Mouse (Mus musculus): ENCODE measurements around the gene Cyp2t4.

Cyp2t4 gene

DNA sequence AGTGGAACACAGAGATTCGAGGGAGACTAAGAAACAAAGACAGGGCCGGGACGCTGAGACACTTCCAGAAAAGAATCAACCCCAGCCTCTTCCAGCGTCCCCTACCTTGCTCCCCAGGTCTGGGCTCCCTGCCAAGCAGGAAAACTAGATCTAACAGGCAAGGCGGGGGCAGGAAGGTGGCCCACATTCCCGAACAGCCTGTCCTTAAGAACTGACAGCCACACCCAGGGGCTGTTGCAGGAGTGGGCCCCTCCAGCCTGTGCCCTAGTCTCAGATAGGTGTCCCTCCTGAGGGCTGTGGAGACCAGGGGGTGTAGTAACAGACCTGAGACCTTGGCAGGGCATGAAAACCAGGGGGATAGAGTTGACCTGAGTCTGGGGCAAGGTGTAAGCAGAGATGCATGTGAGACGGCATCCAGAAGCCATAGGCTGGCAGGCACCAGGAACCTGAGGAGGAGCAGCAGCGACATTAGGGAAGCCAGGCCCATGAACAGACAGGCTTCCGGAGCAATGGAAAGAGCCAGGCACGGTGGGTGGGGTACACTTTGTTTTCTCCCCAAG lies at the start of gene Cyp2t4:
TSS of gene Cyp2t4 (plus strand) at position 510 of the 560 bp plus-strand sequence.
- peak in 1 of 2 experiments; percentile 58 for DNase-seq

DNA sequence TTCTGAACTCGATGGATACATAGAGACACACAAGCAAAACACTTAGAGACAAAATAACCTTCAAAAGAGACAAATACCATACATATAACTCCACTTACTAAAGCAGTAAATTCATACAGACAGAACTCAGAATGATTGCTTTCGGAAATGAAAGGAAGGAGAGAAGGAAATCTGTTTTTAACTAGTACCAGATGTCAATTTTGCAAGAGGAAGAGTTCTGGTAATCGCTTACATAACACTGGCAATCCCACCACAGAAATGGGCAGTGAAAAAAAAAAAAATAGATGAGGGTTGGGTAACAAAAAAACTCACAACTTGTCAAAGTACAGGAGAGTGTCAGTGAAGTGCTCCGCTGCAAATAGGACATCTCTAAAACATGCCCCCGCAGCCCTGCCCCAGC lies 48.6 kb upstream of the Cyp2t4 start:
- DNase-seq: no peak

DNA sequence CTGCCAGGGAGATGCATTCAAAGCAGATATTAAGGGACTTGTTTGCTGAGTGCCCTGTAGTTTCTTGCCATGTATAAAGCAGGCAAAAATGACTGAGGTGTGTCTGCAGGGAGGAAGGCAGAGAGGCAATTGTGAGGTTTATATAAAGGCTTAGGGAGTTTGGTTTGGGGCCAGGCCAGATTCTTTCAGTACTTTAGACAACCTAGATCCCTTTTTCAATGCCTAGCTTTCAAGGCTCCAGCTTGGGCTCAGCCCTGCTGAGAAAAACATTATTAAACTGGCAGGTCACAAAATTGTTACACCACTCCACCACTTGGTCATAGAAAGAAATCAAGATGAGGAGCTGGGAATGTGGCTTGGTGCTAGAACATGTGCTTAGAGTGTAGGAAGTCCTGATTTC lies 43.2 kb upstream of the Cyp2t4 start:
- DNase-seq: no peak

DNA sequence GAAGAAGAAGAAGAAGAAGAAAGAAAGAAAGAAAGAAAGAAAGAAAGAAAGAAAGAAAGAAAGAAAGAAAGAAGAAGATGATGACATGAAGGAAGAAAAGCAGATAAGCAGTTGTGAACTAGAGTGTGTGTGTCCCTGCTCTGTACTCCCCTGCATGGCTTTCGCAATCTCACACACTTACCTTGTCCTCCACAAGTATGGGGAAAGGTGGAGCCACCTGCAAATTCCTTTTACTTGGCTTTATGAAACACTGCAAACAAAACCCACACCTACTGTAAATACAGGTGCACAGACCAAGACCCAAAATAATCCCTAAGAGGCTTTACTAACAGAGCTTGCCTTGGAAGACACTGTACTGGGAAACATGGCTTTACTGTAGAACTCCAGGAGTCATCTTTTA lies 42.5 kb upstream of the Cyp2t4 start:
- DNase-seq: no peak

DNA sequence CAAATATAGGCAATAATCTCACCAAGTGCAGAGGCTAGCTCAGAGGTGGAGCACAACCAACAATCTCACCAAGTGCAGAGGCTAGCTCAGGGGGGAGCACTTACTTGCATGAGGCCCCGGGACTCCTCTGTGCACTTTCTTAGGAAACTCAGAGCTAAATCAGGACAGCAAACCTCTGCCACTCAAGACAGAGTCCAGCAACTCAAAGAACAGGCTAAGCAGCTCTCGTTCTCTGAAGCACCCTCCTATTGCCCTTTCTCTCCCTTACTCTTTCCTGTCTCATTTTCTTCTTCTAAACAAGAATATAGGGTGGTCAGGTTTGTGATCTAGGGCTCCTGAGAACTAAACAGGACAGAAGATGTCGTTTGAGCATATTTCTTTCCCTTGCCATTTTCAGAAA lies 41.5 kb upstream of the Cyp2t4 start:
- no peak for DNase-seq

DNA sequence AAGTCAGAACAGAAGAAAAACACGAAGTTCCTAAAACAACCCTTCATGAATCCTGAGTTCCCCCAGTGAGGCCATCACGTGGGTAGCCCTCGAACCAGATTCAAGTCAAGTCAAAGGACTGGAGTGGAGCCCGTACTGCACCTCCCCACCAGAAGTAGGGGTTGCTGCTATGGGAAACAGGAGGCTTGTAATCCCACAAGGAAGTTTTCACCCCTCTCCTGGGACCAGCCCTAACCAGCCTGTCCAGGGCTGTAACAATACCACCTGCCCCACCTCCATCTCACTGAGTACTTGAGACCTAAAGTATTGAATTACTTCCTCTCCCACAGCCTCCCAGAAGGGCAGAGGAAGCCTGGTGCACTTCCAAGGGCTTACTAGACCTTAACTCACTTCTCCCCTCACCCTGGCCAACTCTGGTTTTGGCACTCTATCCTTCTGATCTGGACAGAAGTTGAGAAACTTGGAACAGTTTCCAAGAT lies 35.4 kb upstream of the Cyp2t4 start:
- no peak for DNase-seq

DNA sequence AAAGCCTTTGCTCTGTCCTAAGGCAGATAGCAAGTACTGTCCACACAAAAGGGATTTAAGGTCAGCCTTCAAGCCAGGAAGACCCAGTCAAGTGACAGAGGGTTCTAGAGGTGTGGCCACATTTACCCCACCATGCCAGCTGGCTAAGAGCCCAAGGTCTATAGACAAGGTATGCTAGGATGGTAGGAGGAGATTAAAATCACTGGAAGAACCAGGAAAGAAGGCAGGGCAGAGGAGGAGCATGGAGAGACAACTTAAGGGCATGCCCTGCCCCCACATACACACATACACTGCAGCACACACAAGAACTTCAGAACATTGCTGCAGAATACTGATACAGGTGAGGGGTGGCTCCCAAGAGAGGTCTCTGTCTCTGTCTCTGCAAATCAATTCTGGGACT lies 33.8 kb upstream of the Cyp2t4 start, which contains the start of gene Cyp2f2:
TSS of gene Cyp2f2 (plus strand) at position 234 of the 400 bp plus-strand sequence.
- no peak for DNase-seq

DNA sequence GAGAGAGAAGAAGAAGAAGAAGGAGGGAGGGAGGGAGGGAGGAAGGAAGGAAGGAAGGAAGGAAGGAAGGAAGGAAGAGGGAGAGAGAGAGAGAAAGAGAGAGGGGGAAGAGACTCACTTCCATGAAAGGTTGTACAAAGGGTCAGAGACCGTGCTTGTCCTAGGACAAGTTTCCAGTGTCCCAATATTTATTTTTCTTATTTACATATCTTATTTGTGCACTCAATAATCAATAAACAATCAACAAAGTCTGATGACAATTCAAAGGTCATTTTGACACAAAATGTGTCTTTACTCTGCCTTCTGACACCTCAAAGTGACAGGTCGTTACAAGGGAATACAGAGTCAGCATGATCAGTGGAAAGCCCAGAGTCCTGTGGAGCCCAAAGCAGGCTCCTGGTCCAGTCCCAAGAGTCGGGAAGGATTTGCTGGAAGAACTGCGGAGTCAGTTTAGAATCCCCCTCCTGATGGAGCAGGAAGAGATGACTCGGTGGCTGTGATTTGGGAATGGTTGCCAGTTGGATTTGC lies 29.1 kb upstream of the Cyp2t4 start:
- DNase-seq: no peak

DNA sequence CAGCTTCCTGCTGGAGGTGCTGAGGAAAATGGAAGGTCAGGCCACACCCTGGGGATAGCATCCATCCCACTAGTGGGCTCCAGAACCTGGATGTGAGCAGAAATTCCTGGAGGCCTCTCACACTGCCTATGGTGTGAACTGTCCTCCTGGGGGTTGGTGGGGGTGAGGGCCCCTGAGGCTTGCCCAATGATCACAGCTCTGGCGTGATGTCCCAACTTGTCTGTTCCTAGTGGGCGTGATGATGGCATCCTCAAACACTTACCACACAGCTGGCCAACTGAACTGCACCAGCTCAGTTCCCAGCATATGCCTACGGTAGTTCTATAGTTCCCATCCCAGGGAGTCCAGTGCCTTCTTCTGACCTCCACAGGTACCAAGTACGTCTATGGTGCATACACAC lies 28.5 kb upstream of the Cyp2t4 start:
- no peak for DNase-seq

DNA sequence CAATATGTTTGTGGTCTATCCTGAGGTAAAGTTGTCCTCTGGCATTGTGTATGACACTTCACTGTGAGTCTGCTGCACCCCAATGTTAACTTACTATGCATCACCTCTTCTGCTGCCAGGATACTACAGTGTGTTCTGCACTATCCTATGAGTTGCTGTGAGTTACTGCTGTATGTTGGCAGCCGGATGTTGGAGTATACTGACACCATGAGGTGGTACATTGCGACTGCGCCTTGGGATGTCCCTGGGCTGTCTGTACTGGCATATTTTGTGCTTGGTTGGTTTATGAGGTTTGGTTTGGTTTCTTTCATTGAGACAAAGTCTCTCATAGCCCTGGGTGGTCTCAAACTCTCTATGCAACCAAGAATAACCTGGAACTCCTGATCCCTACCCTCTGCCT lies 25.4 kb upstream of the Cyp2t4 start:
- peak; percentile 8 to 27 for DNase-seq

DNA sequence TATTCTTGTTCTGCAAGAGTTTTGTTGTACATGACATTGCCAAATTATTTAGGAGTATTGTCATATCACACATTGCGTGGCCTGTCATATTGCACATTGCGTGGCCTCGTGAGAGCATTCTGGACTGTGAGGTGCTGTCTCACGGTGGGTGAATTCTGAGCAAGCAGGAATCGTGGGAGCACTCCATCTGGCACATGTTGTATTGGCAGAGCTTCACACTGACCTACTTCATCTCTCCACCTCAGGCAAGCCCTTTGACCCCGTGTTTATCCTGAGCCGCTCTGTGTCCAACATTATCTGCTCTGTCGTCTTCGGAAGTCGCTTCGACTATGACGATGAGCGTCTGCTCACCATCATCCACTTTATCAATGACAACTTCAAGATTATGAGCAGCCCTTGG lies 24.6 kb upstream of the Cyp2t4 start:
- DNase-seq: no peak

DNA sequence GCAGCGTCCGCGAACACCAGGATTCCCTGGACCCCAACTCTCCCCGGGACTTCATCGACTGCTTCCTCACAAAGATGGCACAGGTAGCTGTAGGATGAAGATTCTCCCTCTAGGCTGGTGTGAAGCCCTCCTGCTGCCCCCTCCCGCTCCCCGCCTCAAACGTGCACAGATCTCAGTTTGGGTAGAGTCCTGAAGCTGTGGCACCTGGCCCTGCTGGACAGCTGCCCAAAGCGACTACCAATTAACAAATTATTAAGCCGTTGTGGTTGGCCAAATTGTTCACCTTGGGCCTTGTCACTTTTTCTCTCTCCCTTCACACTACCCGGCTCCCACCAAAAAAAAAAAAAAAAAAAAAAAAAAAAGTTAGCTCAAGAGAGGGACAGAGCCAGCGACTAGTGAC lies 23.7 kb upstream of the Cyp2t4 start:
- DNase-seq: no peak

DNA sequence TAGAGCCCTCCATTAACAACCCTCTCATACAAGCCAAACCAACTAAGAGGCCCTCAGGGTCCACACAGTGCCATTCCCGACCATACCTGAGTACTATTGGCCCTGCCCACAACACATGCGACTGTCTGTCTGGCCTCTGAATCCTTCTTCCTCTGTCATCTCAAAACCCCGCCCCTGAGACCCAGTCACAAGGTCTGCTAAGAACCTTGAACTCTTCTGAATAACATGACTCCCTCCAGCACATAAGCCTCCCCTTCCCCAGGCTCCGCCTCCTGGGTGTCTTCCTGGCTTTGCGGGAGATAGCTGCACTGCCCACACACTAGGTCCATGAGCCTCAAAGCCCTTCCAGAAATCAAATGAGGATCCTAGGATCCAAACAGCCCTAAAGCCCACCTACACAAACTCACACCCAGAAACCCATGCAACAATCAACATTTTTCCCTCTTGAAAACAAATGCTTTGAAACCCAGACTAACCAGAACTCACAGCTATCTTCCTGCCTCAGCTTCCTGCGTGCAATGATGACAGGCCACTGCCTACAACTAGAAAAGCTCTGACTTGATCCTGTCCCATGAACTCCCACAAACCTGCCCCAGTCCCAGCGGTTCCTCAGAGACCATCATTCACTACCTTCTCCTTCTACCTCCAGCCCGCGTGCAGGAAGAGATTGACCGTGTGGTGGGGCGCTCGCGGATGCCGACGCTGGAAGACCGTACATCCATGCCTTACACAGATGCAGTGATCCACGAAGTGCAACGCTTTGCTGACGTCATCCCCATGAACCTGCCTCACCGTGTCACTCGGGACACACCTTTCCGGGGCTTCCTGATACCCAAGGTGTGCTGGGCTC lies 22.8 kb upstream of the Cyp2t4 start:
- no peak for DNase-seq

DNA sequence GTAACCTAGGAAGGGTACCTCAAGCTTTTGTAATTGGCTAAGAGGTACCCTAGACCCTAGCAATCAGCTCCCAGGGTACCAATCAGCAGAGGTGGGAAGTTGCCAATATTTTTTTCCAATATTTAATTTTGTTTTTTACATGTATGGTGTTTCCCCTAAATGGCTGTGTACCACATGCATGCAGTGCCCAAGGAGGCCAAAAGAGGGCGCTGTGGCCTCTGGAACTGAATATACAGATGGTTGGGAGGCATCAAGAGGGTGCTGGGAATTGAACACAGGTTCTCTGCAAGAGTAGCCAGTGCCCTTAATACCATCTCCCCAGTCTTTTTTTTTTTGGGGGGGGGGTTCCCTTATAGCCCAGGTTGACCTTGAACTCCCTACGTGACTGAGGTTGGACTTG lies 22.1 kb upstream of the Cyp2t4 start:
- DNase-seq: peak in 1 of 2 experiments; percentile 7

DNA sequence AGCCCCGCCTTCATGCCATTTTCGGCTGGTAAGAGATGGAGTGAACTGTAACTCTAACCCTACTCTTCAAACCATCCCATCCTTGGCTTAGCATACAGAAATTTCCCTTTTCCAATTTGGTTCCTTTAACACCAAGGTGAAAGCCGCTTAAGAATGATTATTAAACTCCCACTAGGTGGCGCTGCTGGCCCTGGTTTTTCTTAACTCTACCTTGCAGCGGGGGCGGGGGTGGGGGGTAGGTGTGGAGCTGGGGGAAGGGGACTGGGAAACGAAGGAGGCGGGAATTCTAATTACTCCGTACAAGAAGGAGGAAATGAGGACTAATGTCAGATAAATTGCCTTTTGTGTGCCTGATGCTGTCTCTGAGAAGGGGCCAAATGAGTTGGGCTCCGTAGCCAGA lies 20.9 kb upstream of the Cyp2t4 start:
- DNase-seq: peak; percentile 66 to 84

DNA sequence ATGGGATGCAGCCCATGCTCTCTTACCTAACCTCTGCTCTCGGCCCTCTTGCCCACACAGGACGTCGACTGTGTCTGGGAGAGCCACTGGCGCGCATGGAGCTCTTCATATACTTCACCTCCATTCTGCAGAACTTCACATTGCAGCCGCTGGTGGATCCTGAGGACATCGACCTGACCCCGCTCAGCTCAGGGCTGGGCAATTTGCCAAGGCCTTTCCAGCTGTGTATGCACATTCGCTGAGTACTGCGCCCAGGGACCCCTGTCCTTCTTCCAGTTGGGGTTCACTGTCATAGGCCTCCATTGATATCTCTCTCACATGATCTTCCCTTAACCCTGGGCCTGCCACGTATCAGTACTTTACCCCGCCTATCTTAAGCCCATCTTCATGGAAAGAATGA lies 20.4 kb upstream of the Cyp2t4 start:
- DNase-seq: peak; percentile 10 to 14

DNA sequence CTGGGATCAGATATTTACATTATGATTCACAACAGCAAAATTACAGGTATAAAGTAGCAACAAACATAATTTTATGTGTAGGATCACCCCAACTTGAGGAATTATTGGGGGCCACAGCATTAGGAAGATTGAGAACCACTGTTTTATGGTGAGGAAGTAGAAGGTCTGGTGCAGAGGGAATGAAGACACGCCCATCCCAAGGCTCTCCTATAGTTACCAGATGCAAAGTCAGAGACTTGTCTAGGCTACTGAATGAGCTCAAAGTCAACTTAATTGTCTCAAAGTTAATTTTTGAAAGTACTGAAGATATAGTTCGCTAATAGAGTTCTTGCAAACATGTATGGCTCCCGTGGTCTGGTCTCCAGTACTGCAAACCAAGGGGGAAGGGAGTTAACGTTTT lies 19.8 kb upstream of the Cyp2t4 start:
- DNase-seq: no peak

DNA sequence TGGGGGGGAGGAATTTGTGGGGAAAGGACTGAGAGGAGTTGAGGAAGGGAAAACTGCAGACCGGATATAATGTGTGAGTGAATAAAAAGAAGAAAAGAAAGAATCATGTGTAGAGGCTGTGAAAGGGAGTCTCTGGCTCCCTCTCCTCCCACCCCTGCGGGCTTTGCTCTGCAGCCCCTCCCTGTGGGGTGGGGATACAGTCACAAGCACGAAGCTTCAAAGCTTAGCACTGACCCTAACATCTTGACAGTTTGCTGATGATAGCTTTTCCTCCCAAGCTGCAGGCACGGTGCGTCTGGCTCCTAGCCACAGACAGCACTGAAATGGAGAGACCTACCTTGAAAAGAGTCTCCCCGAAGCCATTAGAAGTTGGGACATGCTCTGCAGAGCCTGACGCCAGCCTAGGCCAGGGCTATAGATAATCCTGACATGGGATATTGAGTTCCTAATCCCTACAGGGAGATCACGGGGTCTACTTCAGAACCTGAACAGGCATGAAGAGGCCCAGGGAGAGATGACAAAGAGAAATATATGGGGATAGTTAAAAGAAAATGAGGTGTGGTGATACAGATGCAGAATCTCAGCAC lies 17.0 kb upstream of the Cyp2t4 start:
- no peak for DNase-seq

DNA sequence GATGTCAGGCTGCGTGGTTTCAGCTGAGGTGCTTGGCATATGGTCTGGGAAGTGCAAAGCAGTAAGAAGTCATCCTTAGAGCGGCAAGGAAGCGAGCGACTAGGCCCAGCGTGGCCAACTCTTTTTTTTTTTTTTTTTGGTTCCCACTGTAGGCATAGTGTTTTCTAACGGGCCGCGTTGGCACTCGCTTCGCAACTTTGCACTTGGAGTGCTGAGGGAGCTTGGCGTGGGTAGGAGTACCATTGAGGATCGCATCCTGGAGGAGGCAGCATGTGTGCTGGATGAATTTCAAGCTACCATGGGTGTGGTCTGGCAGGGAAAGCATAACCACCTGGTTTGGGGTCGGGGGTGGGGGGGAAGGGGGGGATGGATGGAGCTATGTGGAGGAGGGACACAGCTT lies 2.5 kb downstream of the Cyp2t4 start:
- peak in 1 of 2 experiments; percentile 44 for DNase-seq

DNA sequence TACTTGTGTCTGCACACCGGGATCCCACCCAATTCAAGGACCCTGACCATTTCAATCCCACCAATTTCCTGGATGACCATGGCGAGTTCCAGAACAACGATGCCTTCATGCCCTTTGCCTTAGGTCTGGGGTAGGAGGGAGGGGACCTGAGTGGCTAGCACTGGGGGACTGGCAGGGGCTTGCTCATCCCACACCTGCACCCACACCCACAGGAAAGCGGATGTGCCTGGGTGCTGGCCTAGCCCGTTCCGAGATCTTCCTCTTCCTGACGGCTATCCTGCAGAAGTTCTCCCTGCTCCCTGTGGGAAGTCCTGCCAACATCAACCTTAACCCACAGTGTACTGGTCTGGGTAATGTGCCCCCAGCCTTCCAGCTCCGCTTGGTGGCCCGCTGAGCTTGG lies 4.7 kb downstream of the Cyp2t4 start:
- DNase-seq: no peak

DNA sequence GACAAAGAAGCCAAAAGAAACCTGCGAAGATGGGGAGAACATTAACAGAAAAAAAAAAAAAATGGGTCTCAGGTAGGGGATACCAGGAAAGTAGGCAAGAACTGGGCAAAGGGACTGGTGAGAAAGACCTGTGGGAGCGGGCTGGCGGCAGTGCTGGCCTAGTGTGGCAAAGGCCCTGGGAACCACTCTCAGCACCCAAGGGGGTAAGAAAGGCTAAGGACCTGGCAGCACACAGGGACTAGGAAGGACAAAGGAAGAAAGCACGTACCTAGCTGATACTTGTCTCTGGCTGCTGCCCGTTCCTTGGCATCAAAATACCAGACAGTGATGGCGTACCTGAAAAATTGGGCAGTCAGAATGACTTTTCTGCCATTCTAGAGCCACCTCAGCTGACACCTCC lies 5.7 kb downstream of the Cyp2t4 start:
- DNase-seq: no peak

DNA sequence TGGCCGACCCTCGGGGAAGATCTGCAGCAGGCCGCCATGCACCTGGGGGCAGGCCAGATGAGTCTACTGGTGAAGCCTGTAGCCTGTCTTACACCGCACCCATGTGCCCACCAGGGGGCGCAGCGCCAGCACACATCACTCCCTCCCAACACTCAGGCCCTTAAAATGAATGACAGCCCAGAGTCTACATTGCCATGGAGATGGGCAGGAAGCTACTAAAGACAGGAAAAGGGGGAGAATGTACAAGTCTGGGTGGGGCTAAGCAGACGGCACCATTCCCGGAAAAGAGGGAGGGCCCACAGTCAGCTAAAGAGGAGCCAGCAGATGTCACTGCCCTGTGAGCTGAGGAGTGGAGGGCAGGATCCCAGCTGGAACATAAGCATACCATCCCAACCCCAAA lies 6.4 kb downstream of the Cyp2t4 start:
- peak; percentile 88 to 91 for DNase-seq

DNA sequence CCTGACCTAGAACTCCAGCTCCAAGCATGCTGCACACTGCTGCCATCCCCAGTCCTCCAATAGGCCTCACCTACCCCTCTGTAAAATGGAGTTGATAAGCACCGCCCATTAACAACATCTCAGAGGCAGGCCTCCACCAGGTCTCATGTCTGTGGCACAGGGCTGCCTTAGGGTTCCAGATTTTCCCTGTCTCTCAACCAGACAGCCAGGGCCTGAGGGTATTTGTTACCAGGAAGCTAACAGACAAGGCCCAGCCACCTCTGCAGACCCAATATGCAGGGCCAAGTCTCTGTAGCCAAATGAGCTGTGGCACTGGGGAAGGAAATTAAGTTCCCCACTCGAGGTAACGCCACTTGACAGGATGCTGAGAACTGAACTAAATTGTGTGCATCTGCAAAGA lies 7.4 kb downstream of the Cyp2t4 start:
- DNase-seq: no peak

DNA sequence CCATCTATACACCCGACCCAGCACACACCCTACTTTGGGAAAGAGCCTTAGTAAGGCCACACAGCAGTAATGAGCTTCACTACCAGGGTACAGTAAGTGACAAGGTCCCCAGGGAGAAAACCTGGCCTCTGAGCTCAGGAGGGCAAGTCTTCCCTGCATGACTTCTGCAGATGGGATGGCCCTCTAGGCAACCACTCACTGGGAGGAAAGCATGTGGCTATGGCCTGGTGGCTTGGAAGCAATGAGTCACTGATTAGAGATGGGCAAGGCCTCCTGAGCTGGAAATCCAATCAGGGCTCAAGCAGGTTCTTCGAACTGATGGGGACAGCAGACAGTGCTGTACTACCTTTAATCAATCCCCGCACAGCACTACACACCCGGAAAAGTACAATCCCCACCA lies 8.2 kb downstream of the Cyp2t4 start:
- DNase-seq: peak in 1 of 2 experiments; percentile 12
